Mouse (Mus musculus): Measurements from ENCODE around the gene Bex4.
"Not testable (repeated sequence)": the region's sequence is repeated elsewhere in the genome, so short reads cannot be mapped to it uniquely, and the experiment has no call there.

Bex4 gene

DNA sequence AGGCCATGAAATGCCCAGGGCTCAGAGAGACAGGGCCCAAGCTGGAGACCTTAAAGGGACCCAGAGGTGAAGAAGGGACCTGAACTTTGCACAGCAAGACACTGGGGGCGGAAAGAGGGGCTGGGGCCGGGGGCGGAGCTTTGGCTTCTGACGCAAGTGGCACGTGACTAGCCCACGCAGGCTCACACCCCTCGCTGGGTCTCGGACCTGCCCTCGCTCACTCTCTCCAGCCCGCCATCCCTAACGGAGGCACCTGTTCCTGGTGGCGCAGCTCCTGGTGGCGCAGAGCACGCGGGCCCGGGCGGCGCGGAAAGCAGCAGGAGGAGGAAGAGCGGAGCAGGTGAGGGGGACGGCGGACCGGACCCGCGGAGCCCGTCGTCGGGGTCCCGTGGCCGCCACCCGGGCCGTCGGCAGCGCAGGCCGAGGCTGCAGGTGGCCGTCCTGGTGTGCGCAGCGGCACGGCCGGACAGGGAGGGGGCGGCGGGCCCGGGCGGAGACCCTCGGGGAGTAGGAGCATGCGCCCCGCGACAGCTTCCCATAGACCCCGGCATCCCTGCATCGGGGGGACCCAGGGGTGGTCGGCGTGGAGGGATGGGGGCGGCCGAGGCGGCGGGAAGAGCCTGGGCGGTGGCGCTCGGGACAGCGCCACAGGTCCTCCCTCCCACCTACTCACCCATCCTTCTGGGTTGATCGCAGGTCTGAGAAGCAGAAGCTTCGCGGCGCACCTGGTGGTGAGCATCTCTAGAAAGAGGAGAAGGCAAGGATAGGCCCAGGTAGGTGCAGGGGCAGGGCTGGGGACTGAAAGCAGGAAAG lies at the start of gene Bex4:
Gene Bex4, plus strand, starts transcription at position 170 of the 813 bp plus-strand sequence.
- not testable (repeated sequence) for DNase-seq (ENCODE audit: low spot score in 2 of 2)

DNA sequence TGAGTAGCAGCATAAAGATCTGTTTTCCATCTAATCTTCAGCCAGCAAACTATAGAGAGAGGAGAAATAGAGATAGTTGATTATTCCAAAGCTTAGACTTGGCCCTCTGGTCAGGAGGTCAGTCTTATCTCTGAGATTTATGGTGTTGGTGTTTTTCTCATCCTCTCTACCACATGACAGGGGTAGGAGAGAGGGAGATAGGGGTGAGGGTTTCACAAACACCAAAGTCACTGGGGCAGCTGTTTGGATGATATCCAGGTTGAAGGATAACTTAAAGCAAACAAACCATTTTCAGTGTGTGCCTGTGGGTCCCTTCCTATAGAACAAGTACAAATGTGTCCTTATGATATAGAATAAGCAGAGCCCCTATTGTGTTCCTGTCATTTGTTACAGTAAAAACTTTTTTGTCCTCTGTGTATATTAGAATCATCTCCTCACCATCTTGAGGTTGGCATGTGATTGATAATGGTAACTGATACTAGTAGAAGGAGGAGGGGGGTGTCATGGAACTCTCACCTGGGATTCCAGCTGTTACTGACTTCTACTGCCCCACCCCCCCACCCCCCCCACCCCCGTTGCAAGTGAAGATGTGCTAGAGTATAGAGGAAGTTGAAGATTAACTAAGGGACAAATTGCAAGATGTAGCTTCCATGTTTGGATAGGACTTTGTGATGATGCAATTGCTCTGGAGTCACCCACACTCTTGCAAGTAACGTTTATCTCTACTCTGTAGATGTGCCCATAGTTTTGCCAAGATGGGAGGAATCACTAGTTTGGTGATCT lies 46.1 kb upstream of the Bex4 start:
- DNase-seq (ENCODE audit: low spot score in 2 of 2), result no peak

DNA sequence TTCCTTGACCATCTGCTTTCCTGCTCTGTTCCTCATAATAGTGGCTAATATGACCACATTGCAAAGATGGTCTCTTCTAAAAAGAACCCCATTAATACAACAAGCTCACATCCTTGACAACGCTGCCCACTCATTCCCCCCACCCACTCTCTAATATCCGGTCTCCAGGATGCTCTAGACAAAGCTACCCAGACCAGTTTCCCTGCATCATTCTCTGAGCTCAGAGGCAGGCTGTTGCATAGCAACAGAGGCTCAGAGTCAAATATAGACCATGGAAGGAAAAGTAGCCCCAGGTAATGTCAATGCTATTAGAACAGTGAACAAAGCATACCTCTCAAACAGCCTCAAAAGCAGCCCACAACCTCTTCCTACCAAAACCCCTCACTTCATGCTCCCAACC lies 44.4 kb upstream of the Bex4 start:
- no peak for DNase-seq (ENCODE audit: low spot score in 2 of 2)

DNA sequence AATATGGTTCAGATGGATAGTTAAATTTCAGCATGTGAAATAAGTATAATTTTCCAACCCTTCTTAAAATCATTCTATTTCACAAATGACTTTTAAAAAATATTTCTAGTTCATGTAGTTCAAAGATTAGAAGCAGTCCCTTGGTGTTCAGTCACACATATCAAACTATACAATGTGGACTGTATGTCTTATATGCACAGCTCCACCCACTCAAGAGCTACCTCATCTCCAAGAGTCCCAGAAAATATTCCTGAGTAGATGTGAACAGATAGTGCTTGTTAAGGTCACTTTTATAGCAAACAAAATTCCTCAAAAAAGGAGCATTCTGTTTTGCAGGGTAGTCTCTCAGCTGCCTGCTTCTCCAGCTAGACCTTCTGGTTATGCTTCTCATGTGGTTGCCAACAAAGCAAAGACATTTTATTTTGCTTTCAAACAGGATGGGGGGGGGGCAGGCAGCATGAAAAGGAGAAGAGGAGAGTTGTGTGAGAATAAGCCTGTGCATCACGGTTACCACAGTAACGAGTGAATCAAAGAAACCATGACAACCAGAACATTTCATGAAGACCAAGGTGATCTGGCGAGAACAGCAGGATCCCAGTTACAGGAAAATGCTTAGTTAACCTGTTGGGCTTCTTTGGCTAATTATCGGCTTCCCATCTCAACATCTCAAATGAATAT lies 34.6 kb upstream of the Bex4 start:
- no peak for DNase-seq (ENCODE audit: low spot score in 2 of 2)

DNA sequence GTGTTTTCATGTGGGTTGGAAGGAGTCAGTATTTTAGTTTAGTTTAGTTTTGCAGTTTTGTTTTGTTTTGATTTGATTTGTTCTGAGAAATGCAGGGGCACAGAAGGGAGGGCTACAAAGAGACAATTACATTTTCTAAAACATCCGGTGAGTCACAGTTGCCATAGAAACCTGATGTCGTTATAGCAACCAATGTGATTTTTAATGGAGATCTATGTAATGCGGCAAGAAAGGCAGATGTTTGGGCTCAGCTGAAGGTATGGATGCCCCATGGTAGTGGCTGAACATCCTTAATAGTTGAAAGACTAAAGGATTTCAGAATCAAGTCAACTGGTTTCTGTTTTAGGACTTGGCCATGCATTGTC lies 34.1 kb upstream of the Bex4 start:
- no peak for DNase-seq (ENCODE audit: low spot score in 2 of 2)

DNA sequence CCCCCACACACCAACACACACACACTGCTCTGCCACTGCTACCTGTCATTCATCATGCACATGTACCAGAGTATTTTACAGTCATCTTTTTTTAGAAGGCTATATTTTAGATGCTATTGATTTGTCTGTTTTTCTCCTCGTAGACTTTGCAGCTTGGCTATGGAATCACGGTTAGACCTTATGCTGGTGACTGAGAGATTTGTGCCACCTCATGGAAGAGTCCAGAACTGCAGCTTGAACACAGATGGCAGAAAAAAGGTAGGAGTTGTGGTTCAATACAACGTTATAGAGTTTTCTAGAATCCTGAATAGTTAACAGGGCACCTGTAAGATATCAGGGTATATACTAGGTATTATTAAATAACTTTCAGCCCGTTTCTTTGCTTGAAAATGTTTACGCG lies 30.9 kb upstream of the Bex4 start:
- no peak for DNase-seq (ENCODE audit: low spot score in 2 of 2)

DNA sequence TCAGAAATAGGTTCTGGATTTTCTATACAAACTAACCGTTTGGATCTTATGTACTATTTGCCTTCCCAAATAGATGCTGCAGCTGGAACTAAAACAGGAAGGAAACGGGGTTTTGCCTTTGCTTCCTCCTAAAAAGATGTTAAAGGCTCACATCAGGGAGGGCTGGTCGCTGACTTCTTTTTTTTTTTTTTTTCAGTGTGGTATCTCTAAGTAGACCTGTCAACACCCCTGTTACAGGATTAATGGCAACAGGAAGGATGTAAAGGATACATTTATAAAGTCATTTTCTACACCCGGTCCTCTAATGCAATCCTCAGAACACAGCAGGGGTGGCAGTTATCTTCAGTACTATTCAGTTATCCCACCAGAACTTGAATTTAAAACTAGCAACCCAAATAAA lies 23.8 kb upstream of the Bex4 start:
- DNase-seq (ENCODE audit: low spot score in 2 of 2), result no peak

DNA sequence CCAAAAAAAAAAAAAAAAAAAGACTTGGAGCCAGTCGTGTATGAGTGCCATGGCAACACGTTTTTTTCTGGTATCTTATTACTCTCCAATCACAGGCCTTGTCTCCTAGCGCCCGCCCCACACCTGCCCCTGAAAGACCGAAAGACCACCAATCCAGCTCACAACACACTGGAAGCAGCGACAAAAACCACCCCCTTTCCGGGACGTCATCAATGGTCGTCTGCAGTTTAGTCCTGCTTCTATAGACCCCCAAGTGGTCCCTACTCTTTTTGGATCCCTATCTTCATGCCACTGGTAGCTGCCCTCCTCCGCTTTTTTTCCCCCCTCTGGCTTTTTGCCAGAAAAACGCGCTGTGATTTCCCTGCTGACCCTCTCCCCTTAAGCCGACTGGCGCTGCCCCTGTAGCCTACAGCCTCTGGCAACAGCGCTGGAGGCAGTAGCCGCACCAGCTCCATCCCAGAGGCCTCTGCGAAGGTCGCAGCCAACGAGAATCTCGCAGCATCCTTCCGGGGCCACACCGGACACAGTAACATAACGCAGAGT lies 23.3 kb upstream of the Bex4 start:
- no peak for DNase-seq (ENCODE audit: low spot score in 2 of 2)

DNA sequence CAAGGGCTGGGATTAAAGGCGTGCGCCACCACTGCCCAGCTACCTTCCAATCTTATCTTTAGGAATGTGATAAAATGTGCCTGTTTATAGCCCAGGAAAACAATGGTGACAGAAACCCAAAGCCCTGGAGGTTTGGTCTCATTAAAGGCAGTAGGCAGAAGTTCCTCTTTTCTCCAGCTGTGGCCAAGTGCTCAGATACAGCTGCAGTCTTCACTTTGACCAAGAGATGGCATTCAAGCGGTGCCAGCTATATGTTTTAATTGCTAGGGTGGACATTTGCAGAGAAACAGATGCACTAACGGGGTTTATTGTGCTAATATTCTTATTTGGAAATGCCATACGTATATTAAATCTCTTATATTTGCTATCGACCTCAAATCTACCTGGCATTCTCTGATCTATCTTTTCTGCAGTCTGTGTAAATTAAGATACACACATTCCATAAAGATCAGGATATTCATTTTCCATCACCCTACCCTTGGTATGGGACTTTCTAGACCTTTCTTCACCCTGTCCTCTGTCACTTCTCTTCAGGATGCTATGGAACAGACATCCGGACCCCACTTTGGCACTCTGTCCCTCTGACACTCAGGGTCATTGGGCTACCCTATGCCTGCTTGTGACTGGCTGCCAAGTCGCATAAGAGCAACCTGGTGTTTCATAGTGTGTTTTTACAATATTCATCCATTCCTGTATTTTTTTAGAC lies 11.6 kb upstream of the Bex4 start:
- DNase-seq (ENCODE audit: low spot score in 2 of 2), result no peak

DNA sequence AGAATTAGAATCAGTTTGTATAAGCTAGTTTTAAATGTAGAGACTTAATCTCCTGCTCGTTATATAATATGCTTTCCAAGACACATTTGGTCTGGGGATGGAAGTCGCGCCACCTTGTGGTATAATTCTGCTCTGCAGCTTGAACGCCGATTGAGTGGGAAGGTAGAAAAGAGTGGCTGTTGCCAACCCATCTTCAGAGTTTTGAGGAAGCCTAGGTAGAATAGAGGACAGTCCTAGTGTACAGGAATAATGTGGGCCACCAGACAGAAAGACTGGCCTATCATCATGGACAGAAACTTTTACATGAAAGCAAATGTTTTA lies 11.1 kb upstream of the Bex4 start:
- no peak for DNase-seq (ENCODE audit: low spot score in 2 of 2)

DNA sequence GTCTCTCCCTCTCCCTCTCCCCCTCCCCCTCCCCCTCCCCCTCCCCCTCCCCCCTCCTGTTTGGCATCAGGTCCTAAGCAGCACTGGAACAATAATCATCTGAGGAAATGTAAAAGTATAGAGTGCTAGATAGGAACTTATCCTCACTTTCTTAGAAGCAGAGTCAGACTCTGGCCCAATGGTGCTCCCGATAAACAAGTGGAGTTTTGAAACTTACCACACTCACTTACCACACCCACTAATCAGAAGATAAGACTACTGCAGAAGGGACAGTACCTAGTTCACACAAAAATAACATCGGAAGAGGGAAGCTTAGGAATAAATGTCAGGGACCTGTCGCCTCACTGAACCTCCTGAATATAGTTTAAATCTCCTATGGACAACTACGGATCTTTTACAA lies 3.2 kb upstream of the Bex4 start:
- no peak for DNase-seq (ENCODE audit: low spot score in 2 of 2)

DNA sequence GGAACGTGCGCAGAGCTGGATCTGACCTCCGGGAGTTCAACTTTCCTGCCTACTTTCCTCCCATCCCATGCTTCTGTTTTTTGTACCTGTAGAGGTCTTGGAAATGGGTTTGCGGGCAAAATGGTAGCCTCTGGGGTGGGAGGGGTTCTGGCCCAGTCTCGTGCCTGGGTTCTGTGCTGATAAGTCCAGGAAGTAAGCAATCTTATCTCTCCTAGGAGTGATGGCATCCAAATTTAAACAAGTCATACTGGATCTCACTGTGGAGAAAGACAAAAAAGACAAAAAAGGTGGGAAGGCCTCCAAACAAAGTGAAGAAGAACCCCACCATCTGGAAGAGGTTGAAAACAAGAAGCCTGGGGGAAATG lies 826 bp downstream of the Bex4 start:
- not testable (repeated sequence) for DNase-seq (ENCODE audit: low spot score in 2 of 2)

DNA sequence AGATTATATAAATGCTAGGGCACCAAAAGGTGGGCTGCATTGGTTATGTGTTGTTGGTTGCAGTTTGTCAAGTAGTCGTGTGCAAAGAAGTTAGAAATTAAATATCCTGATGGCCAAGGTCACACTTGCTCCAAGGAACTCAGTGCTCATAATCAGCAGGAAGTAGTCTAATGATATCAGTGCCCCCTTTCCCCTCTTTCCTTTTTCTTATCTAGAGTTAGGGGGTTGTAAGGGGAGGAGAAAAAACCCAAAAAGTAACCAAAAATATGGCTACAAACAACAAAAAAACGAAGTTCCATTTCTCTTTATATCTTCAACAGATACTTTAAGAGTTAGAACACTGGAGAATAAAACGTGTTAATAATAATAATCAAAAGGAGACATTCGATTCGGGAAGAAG lies 2.6 kb downstream of the Bex4 start:
- DNase-seq (ENCODE audit: low spot score in 2 of 2), result no peak

DNA sequence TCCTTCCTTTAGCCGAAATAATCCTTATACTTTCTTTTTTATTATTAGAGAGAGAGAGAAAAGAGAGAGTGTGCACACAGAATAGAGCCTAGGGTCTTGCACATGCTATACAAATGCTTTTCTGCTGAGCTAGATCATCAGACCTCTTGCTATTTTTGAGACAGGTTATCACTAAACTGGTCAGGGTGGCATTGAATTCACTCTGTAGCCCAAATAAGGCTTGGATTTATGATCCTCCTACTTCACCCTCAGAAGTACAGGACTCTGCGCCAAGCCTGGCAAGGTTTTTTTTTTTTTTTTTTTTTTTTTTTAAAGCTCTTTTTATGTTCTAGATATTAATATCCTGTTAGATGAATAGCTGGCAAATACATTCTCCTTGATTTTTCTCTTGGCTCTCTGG lies 4.9 kb downstream of the Bex4 start:
- no peak for DNase-seq (ENCODE audit: low spot score in 2 of 2)

DNA sequence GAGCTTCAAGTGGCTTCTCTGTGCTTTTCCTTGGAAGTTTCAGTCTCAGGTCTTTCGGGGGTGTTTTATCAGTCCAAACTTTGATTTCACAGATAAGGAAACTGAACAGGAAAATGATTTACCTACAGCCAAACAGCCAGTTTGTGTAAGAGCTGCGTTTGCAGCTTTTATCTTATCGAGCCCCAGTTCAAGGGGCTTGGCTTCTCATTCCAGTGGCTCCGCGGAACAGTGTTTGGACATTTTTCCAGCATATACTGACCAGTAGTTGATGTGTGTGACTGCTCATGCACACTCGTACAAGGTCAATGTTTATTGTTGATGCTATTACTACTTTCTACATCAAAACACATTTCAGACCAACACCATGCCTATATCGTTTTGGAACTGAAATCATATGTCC lies 5.4 kb downstream of the Bex4 start:
- DNase-seq (ENCODE audit: low spot score in 2 of 2), result no peak

DNA sequence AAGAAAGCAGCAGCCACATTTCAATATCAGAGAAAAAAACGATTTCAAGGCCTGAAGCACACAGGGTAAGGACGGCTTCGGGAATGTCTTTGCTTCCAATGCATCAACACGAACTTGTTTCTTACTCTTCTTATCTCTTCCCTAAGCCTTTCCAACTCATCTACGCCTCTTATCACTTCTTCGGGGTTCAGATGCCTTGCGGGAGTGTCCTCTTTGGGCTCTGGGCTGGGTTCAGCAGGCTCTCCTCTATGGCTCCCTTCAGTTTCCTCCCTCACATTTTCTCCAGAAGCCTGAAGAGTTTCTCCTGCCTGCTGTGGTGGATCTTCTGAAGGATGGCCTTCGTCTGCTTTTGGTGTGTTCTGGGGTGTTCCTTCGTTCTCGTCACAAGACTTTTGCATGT lies 31.8 kb downstream of the Bex4 start:
- peak in 1 of 2 experiments; percentile 0 for DNase-seq (ENCODE audit: low spot score in 2 of 2)

DNA sequence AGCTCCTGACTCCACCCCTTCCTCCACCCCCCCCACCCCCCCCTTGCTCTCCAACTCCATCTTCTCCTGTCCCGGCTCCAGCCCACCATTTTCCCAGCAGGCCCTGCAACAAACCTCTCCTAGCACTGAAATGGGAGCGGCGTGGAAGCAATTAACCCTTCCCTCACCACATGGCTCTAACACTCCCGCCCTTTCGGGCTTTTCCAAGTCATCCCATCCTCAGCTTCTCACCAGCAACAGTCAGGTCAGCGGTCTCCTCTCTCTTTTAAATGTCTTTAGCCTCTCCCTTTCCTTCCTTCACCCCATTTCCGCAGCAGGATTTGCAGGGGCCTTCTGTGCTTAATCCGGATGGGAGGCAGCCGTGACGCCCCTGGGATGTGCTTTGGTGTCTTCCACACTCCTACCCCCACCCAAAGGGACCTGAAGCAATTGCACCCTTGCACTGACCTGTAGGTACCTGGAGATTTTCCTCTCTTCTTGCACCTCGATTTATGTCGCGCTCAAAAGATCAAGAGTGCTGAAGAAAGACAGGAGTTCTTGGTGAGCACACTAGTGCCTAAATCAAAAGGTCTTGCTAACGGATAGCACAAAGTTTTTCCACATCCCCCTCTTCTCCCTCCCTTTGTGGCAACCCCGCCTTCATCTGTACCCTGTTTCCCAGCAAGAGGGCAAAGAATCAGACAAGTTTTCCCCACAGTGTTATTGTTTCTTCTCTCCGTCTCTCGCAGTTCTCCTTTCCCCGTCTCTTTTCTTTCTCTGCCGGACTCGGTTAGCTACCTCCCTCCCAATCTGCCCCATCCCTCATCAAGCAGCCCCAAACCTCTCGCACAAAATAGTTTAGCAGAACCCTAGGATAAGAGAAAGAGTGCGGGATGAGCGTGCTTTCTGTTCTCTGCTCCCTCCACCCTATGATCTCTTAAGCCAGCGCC lies 32.7 kb downstream of the Bex4 start:
- peak; percentile 44 to 49 for DNase-seq (ENCODE audit: low spot score in 2 of 2)

DNA sequence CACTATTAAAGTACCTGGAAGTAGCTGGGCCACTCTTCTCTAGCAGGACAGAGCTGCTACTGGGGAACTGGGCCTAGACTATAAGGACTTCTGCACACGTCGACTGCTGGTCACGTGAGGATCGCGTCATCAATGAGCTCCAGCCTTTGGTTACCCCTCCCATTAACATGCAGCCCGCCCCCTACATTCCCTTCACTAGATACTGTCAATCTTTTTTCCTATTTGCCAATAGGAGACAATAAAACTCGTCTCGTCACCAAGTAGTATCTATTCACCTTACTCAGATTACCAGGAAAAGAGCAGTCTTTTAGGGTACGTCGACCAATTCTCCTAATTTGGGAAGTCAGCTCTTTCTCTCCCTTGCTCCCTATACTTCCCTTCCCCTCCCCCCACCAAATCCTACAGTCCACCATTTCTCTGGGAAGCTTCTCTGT lies 33.3 kb downstream of the Bex4 start, which contains the start of gene Tceal8:
Gene Tceal8, minus strand, starts transcription at position 225 of the 434 bp plus-strand sequence.
- peak; percentile 83 for DNase-seq (ENCODE audit: low spot score in 2 of 2)

DNA sequence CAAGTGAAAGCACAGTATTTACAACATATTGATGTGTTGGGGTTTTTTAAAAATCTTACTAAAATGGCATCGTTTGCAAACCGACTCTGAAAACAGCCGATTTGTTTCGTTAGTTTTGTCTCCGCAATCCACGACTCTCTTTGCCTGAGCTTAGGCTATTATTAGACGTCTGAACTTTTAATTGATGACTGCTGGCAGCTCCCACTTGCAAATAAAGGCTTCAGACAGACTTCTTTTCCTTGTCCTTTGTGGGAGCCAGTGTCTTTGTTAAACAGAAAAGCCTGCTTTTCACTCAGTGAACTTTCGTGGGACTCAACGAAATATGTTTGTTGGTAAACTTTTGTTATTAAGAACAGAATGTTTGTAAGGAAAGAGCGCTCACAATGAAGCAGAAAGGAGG lies 34.0 kb downstream of the Bex4 start:
- DNase-seq (ENCODE audit: low spot score in 2 of 2), result no peak

DNA sequence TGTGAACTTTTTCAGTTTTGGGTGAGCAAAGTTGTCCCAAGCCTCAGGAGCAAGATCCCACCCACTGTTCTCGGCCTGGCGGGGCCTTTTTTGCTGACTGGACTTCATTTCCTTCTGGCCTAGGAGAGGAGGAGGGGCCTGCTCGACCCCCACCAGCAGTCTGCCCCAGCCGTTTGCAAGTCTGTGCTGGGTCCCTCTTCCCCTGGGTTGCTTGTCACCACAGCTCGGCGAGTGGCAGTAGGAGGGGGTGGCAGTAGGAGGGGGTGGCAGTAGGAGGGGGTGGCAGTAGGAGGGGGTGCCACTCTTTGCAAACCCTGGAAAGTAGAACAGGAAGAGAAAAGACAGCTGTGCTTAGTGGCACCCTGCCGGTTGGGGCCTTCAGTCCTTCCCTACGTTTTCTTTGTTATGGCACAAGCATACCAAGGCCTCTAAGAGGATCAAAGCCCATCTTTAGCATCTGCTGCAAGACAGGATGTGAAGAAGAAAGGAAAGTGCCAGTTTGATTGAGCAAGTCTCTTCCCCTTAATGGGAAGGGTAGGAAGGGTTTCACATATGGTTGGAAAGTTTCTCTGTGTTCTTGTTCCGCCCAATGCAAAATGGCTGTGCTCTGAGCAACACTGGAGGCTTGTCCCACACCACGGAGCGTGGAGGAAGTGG lies 42.2 kb downstream of the Bex4 start:
- no peak for DNase-seq (ENCODE audit: low spot score in 2 of 2)
